Mouse (Mus musculus) ES-Bruce4 (cell line): ENCODE data around the gene Cnn3.

Experiments
- CTCF ChIP-seq: IDR thresholded peaks from one replicate; pipeline ENCODE4 v1.8.1; 2011; ENCODE audit warnings: low read depth, low read length
- EP300 ChIP-seq: IDR thresholded peaks from 2 replicates; pipeline ENCODE4 v1.6.1; 2011; ENCODE audit warnings: low read depth, low read length; ENCODE audit not compliant: insufficient read depth

GRCm38 (mm10) chr3:121418850-121419435 lies 7.4 kb upstream of the Cnn3 start:
- TF ChIP-seq EP300, result peak; percentile 86
- TF ChIP-seq CTCF, result no peak
